Mouse (Mus musculus) ES-Bruce4 (cell line): ENCODE measurements around the gene Ptprd.

Experiments
- EP300 ChIP-seq: IDR thresholded peaks from 2 replicates; pipeline ENCODE4 v1.6.1; 2011; ENCODE audit warnings: low read depth, low read length; ENCODE audit not compliant: insufficient read depth
- POLR2A ChIP-seq: IDR thresholded peaks from one replicate; pipeline ENCODE4 v1.8.1; 2011; ENCODE audit warnings: low read length; ENCODE audit not compliant: insufficient read depth

- TF ChIP-seq EP300 = no peak
- no peak for TF ChIP-seq POLR2A
Observed at GRCm38 (mm10) chr4:76889669-76890068, 1322.1 kb downstream of the Ptprd start.
